Mouse (Mus musculus): ENCODE measurements around the gene Nrm.

Gene Nrm

DNA sequence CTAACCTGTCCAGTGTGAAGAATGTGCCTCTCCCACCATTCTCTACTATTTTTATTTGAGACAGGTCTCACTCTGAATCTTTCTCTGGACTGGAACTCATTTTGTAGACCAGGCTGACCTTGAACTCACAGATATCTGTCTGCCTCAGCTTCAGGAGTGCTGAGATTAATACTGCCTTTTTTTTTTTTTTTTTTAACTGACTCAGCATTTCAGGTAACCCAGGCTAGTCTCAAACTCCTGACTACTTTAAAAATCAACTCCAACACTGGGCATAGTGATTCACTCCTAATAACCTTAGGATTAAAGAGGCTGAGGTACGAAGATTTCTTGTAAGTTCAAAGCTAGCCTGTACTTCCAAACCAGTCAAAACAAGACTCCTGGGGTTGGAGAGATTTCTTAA, 44.5 kb downstream of the Nrm start:
- DNase-seq (ENCODE audit: low spot score in 2 of 2): no peak

DNA sequence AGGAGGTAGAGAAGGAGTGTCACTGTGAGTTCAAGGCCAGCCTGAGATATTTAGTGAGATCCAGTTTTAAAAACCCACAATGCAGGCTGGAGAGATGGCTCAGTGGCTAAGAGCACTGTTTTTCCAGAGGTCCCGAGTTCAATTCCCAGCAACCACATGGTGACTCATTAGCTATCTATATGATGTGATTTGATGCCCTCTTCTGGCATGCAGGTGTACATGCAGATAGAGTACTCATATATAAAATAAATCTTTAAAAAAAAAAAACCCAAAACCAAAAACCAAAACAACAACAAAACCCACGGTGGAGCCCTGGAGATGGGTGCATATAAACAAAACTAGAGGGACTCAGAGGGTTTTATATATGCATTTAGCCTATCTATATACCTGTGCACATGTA, 46.5 kb downstream of the Nrm start:
- DNase-seq (ENCODE audit: low spot score in 2 of 2): no peak

DNA sequence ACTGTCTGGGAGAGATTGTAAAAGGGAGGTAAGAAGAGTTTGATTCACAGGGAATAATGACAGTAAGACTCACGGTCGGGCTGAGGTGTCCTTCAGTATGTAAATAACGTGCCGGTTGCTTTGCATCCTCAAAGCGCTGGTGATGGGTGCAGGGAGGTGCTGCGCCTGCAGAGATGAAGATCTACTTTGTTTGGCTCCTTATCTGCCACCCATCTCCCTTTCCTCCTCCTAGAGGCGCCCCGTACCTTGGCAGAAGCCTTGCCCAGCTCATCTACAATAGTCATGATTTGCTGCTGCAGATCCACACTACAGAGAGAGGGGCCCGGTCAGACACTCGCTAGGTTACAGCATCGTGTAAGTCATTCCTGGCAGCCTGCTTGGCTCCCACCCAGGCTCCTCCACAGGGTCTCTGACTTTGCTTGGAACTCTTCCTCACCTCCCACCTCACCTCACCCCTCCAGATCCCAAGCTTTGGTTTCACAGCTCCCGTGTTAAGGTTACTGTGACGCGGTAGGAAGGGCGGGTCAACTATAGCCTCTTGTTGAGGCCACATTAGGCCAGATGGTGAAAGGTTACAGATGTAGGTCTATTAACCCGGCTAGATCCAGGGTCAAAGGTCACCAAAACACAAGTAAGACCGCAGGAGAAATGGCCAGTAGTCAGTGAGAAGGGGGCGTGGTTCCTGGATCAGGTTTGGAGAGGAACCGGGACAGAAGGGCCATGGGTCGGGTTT, 48.2 kb downstream of the Nrm start:
- no peak for DNase-seq (ENCODE audit: low spot score in 2 of 2)

- peak; percentile 91 to 94 for DNase-seq (ENCODE audit: low spot score in 2 of 2)
Measured at GRCm38 (mm10) chr17:35909919-35910369, 48.8 kb downstream of the Nrm start, which contains the start of gene Atat1. Gene Atat1, minus strand, starts transcription at chr17:35910075.

DNA sequence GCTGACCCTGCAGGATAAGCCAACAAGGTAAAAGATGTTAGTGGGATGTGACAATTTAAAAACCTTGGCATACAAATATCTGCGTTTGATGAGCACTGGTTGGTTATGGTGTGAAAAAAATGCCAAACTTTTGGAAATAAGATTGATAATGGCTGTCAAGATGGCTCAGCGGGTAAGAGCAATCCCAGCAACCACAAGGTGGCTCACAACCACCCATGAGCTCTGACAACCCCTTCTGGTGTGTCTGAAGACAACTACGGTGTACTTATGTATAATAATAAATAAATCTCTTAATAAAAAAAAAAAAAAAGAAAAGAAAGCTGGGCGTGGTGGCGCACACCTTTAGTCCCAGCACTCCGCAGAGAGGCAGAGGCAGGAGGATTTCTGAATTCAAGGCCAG, 53.9 kb downstream of the Nrm start:
- DNase-seq (ENCODE audit: low spot score in 2 of 2): no peak

All from urinary bladder, adult 18-20 months (tissue).